Mouse (Mus musculus) embryonic facial prominence, embryonic 14.5 days (tissue): ENCODE data around the gene Pom121. TPM values are rescaled to one million over a fixed set of nuclear protein-coding genes. Genes with fewer than 3 reads are reported as not detected.

ENCODE experiments used
- ATAC-seq: fragments of 200-750 bp; cut with Nextera tagmentation; 2 replicates; pipeline ENCODE4 v1.8.0; 2017; ENCODE audit warnings: low read depth, moderate number of reproducible peaks, moderate TSS enrichment
- DNase-seq: peaks from one replicate; pipeline ENCODE4 v3.0.0-alpha.2; 2015; ENCODE audit warnings: low spot score
- H3K27ac ChIP-seq: fragments of 300-500 bp; sonication (generic); replicated peaks from 2 replicates; pipeline ENCODE4 v1.5.1; 2014; ENCODE audit warnings: low read depth, mild to moderate bottlenecking, low read length, moderate library complexity
- H3K27me3 ChIP-seq: fragments of 300-500 bp; sonication (generic); replicated peaks from 2 replicates; pipeline ENCODE4 v1.6.1; 2014; ENCODE audit warnings: low read length; ENCODE audit not compliant: control insufficient read depth, insufficient read depth
- H3K36me3 ChIP-seq: fragments of 300-500 bp; sonication (generic); 2 replicates; pipeline ENCODE4 v1.6.1; 2014; ENCODE audit warnings: low read length, mixed read lengths; ENCODE audit not compliant: control insufficient read depth, insufficient read depth
- H3K4me1 ChIP-seq: fragments of 300-500 bp; sonication (generic); 2 replicates; pipeline ENCODE4 v1.6.1; 2014; ENCODE audit warnings: antibody characterized with exemption, low read length; ENCODE audit not compliant: control insufficient read depth, insufficient read depth
- H3K4me2 ChIP-seq: fragments of 300-500 bp; sonication (generic); 2 replicates; pipeline ENCODE4 v1.6.1; 2014; ENCODE audit warnings: low read depth, mild to moderate bottlenecking, low read length, moderate library complexity, mixed read lengths
- H3K4me3 ChIP-seq: fragments of 300-500 bp; sonication (generic); 2 replicates; pipeline ENCODE4 v1.5.1; 2014; ENCODE audit warnings: low read depth, mild to moderate bottlenecking, low read length
- H3K9ac ChIP-seq: fragments of 300-500 bp; sonication (generic); 2 replicates; pipeline ENCODE4 v1.6.1; 2014; ENCODE audit warnings: low read depth, mild to moderate bottlenecking, low read length, moderate library complexity, mixed read lengths
- H3K9me3 ChIP-seq: fragments of 300-500 bp; sonication (generic); 2 replicates; pipeline ENCODE4 v1.6.1; 2016; ENCODE audit warnings: low read length; ENCODE audit not compliant: control insufficient read depth
- WGBS: fragments of 180-500 bp; shearing (Covaris S2); extraction: QIAGEN DNeasy Blood & Tissue Kit; methylation state at CpG from one replicate; pipeline ENCODE4 v1.1.7; 2014; 5-methylcytosine and 5-hydroxymethylcytosine counted together
- polyA plus RNA-seq: library from polyadenylated mRNA; unstranded; fragments of >200 nt; fragmentation: Nextera tagmentation; extraction: Ambion mirVana; gene quantifications from 2 replicates; pipeline ENCODE4 v1.2.1, GENCODE M21; 2014

Pom121 gene
- 14.8 and 15.4 TPM in 2 replicates for polyA plus RNA-seq

DNA sequence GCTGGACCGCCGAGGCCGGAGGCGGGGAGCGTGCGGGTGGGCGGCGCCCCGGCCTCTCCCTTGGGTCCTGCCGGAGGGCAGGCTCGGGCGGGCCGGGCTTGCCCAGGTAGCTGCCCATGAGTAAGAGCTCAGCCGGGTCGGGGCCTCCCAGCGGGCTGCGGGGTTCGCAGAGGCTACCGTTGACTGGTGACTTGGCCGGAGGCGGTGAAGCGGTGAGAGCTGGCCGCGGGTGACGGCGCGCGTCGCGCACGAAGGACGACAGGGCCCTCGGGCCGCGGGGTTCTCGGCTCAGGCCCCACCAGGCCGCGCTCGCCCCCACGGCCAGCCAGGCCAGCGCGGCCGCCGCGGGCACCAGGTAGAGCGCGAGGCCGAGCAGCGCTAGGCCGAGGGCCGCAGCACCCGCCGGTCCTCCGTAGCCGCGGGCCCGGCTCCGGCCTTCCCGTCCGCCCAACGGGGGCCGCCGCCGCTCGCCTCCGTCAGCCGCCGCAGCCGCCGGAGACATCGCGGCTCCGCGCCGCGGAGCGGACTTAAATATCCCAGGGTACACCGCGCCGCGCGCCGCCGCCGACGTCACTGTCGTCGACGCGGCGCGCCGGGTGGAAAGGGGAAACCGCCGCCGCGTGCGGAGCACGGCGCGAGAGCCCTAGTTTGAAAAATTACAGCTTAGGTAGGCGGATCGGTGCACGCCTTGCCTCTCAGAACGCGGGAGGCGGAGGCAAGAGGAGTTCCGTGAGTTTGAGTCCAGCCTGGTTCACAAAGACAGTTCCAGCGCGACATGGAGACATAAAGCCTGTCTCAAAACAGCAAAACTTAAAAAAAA is at the start of gene Pom121:
Gene Pom121, minus strand, starts transcription at position 543 of the 820 bp plus-strand sequence.
- Histone ChIP-seq H3K4me3 (peak within 1 kb of the TSS; percentile 96), H3K9ac (peak within 1 kb of the TSS; percentile 99), H3K4me1 (peaks cover 7% of the 10 kb centered on the region), H3K27me3 (no peaks in the 10 kb centered on the region), H3K27ac (peak within 1 kb of the TSS; percentile 88), H3K36me3 (peaks cover 31% of the 10 kb centered on the region), H3K9me3 (no peaks in the 10 kb centered on the region), H3K4me2 (peak within 1 kb of the TSS; percentile 79)
- peak; percentile 95 for DNase-seq
- ATAC-seq = peak; percentile 92
- WGBS = 0% methylated on average over 23 of the region's 110 CpGs

DNA sequence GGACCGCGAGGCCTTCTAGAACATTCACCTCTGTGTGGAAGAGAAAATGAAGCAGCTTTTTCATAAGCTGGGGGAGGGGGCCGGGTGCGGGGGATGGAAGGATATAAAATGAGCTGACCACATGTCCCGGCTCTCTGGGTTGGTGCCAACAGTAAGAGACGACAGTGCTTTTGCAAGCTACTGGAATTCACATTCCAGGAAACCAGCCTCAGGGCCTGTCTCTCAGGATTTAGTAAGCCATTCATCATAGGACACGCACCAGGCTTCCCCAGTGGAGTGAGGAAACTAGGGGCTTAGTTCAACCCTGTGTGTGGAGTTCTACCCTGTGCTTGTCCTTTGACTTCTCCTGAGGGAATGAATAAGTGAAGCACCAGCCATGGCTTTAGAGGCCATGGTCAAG is 48.1 kb upstream of the Pom121 start:
- Histone ChIP-seq H3K4me3 (no peak overlapping the region), H3K27ac (peak overlapping the region; percentile 24; the same call in 1 of the 2 replicates), H3K4me2 (no peak overlapping the region), H3K9ac (no peak overlapping the region), H3K9me3 (no peaks in the 10 kb centered on the region), H3K36me3 (peaks cover 75% of the 10 kb centered on the region), H3K27me3 (no peaks in the 10 kb centered on the region), H3K4me1 (no peaks in the 10 kb centered on the region)
- ATAC-seq (peak; percentile 41; the same call in 1 of the 2 replicates), DNase-seq (peak; percentile 78)
- WGBS = 45% methylated on average over 7 of the region's 7 CpGs

DNA sequence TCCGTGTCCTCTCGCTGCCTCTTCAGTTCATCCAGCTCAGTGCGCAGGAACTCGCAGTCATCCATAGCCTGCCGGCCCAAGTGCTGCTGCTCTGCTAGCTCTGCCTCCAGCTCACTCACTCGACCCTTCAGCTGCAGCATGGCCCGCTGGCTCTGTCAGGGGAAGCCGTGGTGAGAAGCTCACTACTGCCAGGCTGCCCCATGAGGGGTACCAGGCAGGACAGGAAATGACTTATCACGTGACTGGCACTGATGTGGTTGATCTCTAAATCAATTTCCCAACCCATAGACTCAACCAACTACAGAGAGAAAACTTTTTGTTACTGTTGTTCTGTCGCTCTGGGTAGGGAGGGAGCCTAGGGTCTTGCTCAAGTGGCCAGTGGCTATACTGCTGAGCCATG is 40.7 kb upstream of the Pom121 start:
- 98% methylated on average over 10 of the region's 10 CpGs for WGBS
- peaks cover 81% of the 10 kb centered on the region for H3K36me3 ChIP-seq

DNA sequence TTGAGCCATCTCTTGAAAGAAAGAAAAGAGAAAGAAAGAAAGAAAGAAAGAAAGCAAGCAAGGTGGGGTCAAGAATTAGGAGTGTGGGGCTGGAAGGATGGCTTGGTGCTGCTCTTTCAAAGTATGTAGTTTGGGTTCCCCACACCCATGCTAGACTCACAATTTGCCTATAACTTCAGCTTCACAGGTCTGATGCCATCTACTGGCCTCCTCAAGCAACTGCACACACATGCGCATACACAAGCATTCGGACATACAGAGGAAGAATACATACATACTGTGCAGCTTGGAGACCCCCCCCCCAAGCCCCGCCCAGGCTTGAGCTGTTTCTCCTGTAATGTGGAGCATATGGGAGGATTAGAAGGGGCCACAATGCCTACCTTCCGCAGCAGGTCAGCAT is 39.5 kb upstream of the Pom121 start:
- Histone ChIP-seq H3K4me1 (no peaks in the 10 kb centered on the region), H3K27ac (no peak overlapping the region), H3K9me3 (peaks cover 4% of the 10 kb centered on the region; the same call in 1 of the 2 replicates), H3K27me3 (no peaks in the 10 kb centered on the region), H3K4me2 (no peak overlapping the region), H3K36me3 (peaks cover 86% of the 10 kb centered on the region), H3K9ac (no peak overlapping the region), H3K4me3 (no peak overlapping the region)
- ATAC-seq (no peak), DNase-seq (no peak)
- 100% methylated on average over 3 of the region's 4 CpGs for WGBS

More for the DNA sequence above, 40.7 kb upstream of the Pom121 start:
- Histone ChIP-seq H3K9ac (no peak overlapping the region), H3K4me2 (no peak overlapping the region), H3K27ac (no peak overlapping the region), H3K27me3 (no peaks in the 10 kb centered on the region), H3K4me3 (no peak overlapping the region), H3K4me1 (no peaks in the 10 kb centered on the region), H3K9me3 (peaks cover 4% of the 10 kb centered on the region; the same call in 1 of the 2 replicates)
- no peak for ATAC-seq
- no peak for DNase-seq

DNA sequence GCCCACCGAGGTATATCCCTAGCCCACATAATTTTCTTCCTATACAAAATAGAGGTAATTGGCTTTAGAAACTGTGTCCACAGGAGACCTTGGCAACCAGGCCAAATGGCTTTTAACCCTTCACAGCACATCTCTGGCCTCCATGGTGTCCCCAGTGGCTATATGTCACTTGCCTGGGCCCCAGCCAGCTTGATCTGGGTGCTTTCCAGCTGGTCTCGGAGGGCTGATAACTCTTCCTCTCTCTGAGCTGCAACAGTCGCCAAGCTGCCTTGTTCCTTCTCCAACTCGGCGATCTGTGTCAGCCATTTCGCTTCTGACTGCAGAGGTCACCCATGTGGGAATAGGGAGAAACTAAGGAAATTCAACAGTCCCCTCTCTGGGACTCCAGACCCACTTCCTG is 36.8 kb upstream of the Pom121 start:
- Histone ChIP-seq H3K9me3 (peaks cover 4% of the 10 kb centered on the region; the same call in 1 of the 2 replicates), H3K4me1 (no peaks in the 10 kb centered on the region), H3K36me3 (peaks cover 93% of the 10 kb centered on the region), H3K9ac (no peak overlapping the region), H3K27me3 (no peaks in the 10 kb centered on the region), H3K4me3 (no peak overlapping the region), H3K4me2 (no peak overlapping the region), H3K27ac (no peak overlapping the region)
- DNase-seq = no peak
- no peak for ATAC-seq
- 88% methylated on average over 6 of the region's 6 CpGs for WGBS

DNA sequence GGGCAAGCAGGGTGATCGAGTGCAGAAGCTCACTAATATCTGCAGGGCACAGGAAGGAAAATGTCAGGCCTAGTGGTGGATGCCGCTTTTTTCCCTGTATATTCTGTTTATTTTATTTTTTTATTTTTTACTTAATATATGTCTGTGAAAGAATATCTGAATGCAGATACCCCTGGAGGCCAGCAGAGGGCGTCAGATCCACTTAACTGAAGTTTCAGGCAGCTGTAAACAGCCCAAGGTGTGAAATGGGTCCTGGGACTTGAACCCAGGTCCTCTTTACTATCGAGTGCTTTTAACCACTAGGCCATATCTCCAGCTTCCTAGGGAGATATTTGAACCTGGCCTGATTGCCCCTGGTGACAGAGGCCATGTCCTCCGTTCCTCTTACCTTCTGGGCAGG is 34.4 kb upstream of the Pom121 start:
- Histone ChIP-seq H3K4me3 (no peak overlapping the region), H3K27ac (no peak overlapping the region), H3K9me3 (0 out of 2 replicates have a peak, but pooled peaks cover under 1% of the 10 kb centered on the region), H3K9ac (no peak overlapping the region), H3K36me3 (peaks cover 94% of the 10 kb centered on the region), H3K4me1 (no peaks in the 10 kb centered on the region), H3K27me3 (no peaks in the 10 kb centered on the region), H3K4me2 (no peak overlapping the region)
- DNase-seq (peak; percentile 12), ATAC-seq (no peak)
- 76% methylated on average over 5 of the region's 5 CpGs for WGBS

DNA sequence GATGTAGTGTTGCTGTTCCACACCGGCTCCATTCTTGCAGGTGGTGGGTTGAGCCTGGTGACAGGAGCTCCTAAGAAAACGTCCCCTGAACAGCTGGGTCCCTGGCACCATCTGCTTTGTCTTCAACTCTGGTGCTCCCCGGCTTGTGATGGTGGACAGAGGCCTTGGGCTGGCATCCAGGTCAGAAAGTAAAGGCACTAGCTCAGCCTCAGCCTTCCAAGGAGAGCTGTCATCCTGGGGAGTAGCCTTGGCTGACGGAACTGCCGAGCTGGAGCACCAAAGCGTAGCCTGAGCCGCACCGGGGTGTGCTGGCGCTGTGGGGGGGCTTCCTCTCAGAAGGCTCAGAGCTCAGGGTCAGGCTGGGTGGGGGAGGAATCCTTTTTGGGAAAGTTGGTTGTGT is 15.9 kb upstream of the Pom121 start:
- peaks cover 54% of the 10 kb centered on the region for H3K36me3 ChIP-seq
- H3K27ac ChIP-seq = no peak overlapping the region
- DNase-seq (no peak), ATAC-seq (no peak)
- H3K9me3 ChIP-seq = no peaks in the 10 kb centered on the region
- H3K9ac ChIP-seq = no peak overlapping the region
- WGBS = 91% methylated on average over 9 of the region's 9 CpGs
- H3K27me3 ChIP-seq = no peaks in the 10 kb centered on the region
- no peaks in the 10 kb centered on the region for H3K4me1 ChIP-seq
- no peak overlapping the region for H3K4me2 ChIP-seq
- H3K4me3 ChIP-seq = no peak overlapping the region

DNA sequence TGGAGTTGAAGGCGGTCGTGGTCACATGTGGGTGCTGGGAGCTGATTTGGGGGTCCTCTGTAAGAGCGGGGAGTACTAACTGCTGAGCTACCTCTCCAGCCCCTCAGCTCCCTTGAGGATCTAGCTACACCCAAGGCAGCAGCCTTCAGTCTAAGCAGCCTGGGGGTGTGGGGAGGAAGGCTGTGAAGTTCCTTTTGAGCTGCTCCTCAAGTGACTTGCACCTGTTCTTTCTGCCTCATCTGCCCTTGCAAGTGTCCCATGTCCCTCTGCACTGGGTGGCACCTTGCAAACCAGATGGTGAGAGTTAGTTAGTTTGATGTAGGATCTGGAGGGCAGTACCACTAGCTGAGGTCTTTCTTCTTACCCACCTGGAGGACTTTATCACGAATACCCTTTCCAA is 13.8 kb upstream of the Pom121 start:
- no peak overlapping the region for H3K27ac ChIP-seq
- no peak overlapping the region for H3K4me2 ChIP-seq
- 78% methylated on average over 4 of the region's 4 CpGs for WGBS
- H3K9ac ChIP-seq = no peak overlapping the region
- no peak for ATAC-seq
- H3K27me3 ChIP-seq = no peaks in the 10 kb centered on the region
- no peak overlapping the region for H3K4me3 ChIP-seq
- no peak for DNase-seq
- peaks cover 33% of the 10 kb centered on the region for H3K36me3 ChIP-seq
- H3K4me1 ChIP-seq = no peaks in the 10 kb centered on the region
- H3K9me3 ChIP-seq = no peaks in the 10 kb centered on the region

DNA sequence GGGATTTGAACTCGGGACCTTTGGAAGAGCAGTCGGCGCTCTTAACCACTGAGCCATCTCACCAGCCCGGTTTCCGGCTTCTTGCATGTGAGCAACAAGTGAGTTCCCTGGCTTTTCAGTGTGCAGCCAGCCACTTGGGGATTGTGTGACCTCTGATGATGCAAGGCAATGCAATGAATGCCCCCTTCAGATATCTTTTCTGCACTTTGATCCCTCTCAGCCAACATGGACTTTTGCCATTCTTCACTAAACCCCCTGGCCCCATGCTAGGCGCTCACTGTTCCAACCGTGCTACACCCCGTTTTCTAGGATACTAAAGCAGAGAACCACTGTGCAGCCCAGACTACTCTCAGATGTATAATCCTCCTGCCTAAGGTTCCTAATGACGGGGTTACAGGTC is 11.1 kb upstream of the Pom121 start:
- Histone ChIP-seq H3K27ac (no peak overlapping the region), H3K4me2 (no peak overlapping the region), H3K4me3 (no peak overlapping the region), H3K4me1 (no peaks in the 10 kb centered on the region), H3K9ac (no peak overlapping the region), H3K27me3 (no peaks in the 10 kb centered on the region), H3K9me3 (0 out of 2 replicates have a peak, but pooled peaks cover 3% of the 10 kb centered on the region), H3K36me3 (peaks cover 17% of the 10 kb centered on the region)
- ATAC-seq (no peak), DNase-seq (no peak)
- WGBS = 80% methylated on average over 9 of the region's 9 CpGs
